Mouse (Mus musculus) C2C12 (cell line): ENCODE measurements around the gene Kat14.
A peak's percentile ranks its signal among the peaks of the same experiment; 100 is the strongest.

Experiments used
- CTCF ChIP-seq: IDR thresholded peaks from one replicate; pipeline ENCODE4 v1.5.1; 2011; ENCODE audit not compliant: control insufficient read depth, insufficient read depth, insufficient read length
- MAX ChIP-seq: IDR thresholded peaks from one replicate; pipeline ENCODE4 v1.6.1; 2011; ENCODE audit warnings: mild to moderate bottlenecking, control low read depth
- USF1 ChIP-seq: IDR thresholded peaks from one replicate; pipeline ENCODE4 v1.6.1; 2011; ENCODE audit warnings: low read depth, mild to moderate bottlenecking, control low read depth, moderate library complexity

- TF ChIP-seq USF1 = peak; percentile 79
- TF ChIP-seq CTCF = no peak
- peak; percentile 91 for TF ChIP-seq MAX
Measured at GRCm38 (mm10) chr2:144369020-144369421, 238 bp downstream of the Kat14 start.
